Mouse (Mus musculus) kidney, adult 9 months (tissue): ENCODE data around the gene Tnfrsf13b.
"Not testable (repeated sequence)": the region's sequence is repeated elsewhere in the genome, so short reads cannot be mapped to it uniquely, and the experiment has no call there.

Source experiments
- DNase-seq: peaks from one replicate; pipeline ENCODE4 v3.0.0; 2022

Tnfrsf13b gene

GRCm38 (mm10) chr11:61174291-61174820, 47.8 kb downstream of the Tnfrsf13b start:
- DNase-seq = no peak

- peak; percentile 100 for DNase-seq
Observed at GRCm38 (mm10) chr11:61174821-61175658, 48.5 kb downstream of the Tnfrsf13b start, which contains the start of gene Usp22. Usp22 (minus strand) TSS chr11:61175055.

GRCm38 (mm10) chr11:61175778-61176177, 49.2 kb downstream of the Tnfrsf13b start:
- DNase-seq = no peak

- DNase-seq = no peak
Observed at GRCm38 (mm10) chr11:61176321-61176720, 49.8 kb downstream of the Tnfrsf13b start.

GRCm38 (mm10) chr11:61180361-61180760, 53.8 kb downstream of the Tnfrsf13b start:
- DNase-seq = no peak

GRCm38 (mm10) chr11:61181624-61182023, 55.1 kb downstream of the Tnfrsf13b start:
- no peak for DNase-seq

- DNase-seq = no peak
Observed at GRCm38 (mm10) chr11:61183820-61184219, 57.3 kb downstream of the Tnfrsf13b start.

- no peak for DNase-seq
Observed at GRCm38 (mm10) chr11:61190776-61191175, 64.2 kb downstream of the Tnfrsf13b start.

- DNase-seq = not testable (repeated sequence)
Observed at GRCm38 (mm10) chr11:61192123-61192522, 65.6 kb downstream of the Tnfrsf13b start.

GRCm38 (mm10) chr11:61192779-61193178, 66.2 kb downstream of the Tnfrsf13b start:
- DNase-seq = no peak

GRCm38 (mm10) chr11:61193392-61193791, 66.8 kb downstream of the Tnfrsf13b start:
- peak; percentile 78 for DNase-seq

- no peak for DNase-seq
Observed at GRCm38 (mm10) chr11:61196616-61197353, 70.2 kb downstream of the Tnfrsf13b start.

GRCm38 (mm10) chr11:61197935-61198334, 71.4 kb downstream of the Tnfrsf13b start:
- DNase-seq = no peak
